In the genomic region with DNA sequence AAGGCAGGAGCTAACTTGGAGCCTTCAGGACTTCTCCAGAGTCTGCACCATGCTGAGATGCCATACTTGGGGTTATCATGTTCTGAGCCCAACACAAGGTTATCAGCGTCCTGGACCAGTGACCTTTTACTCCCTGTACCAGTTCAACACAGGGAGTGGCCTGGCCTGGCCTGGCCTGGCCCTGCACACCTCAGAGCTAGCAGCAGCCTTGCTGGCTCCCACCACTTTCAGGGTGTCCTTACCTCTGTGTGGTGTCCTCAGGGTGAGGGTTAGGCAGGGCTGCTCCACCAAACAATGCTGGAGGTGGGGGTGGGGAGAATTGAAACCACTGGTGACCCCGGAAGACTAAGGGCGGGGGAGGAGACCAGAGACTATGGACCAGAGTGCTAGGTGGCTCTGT, we compare ENCODE assay signal across 19 mouse cellular contexts. TPM values are rescaled to one million over a fixed set of nuclear protein-coding genes. Genes with fewer than 3 reads are reported as not detected.
DNase-seq lines count a peak whose midpoint lies in the region; ATAC-seq and TF ChIP-seq lines count a peak whose summit lies in the region.
"Had no signal": no experiment of that assay in that cellular context is flagged by ENCODE, and none has a peak within 500 bp of the region (broad histone marks: within the 10 kb centered on the region; RNA-seq: fewer than 3 reads in every experiment).

No protein-coding gene starts in this region.

- H3K9me3 ChIP-seq in hindbrain, embryonic 10.5 days = no peaks in the 10 kb centered on the region
- no peaks in the 10 kb centered on the region for H3K9me3 ChIP-seq in hindbrain, embryonic 16.5 days (ENCODE audit: control insufficient read depth, low read length)
- no peaks in the 10 kb centered on the region for H3K9me3 ChIP-seq in CH12.LX (replicated peaks; ENCODE audit: low read length)
- H3K9me3 ChIP-seq in intestine, embryonic 15.5 days = no peaks in the 10 kb centered on the region
- H3K9me3 ChIP-seq: embryonic facial prominence, embryonic 15.5 days; limb, embryonic 15.5 days; midbrain, embryonic 13.5 days; neural tube, embryonic 13.5 days had no signal

- no peak overlapping the region for H3K4me3 ChIP-seq in hindbrain, embryonic 10.5 days
- H3K4me3 ChIP-seq in hindbrain, embryonic 16.5 days (ENCODE audit: low read length) = no peak overlapping the region
- no peak overlapping the region for H3K4me3 ChIP-seq in CH12.LX (replicated peaks in 1 of 3; ENCODE audit: low read depth in 2 of 3, low read length in 2 of 3, poor library complexity in 1 of 3)
- H3K4me3 ChIP-seq in intestine, embryonic 15.5 days (replicated peaks) = no peak overlapping the region
- H3K4me3 ChIP-seq in myocyte = no peak overlapping the region
- H3K4me3 ChIP-seq: embryonic facial prominence, embryonic 15.5 days; limb, embryonic 15.5 days; midbrain, embryonic 13.5 days; neural tube, embryonic 13.5 days had no signal

- peaks cover 17% of the 10 kb centered on the region for H3K27me3 ChIP-seq in hindbrain, embryonic 10.5 days (ENCODE audit: insufficient read depth, poor library complexity, severe bottlenecking)
- H3K27me3 ChIP-seq in hindbrain, embryonic 16.5 days (replicated peaks; ENCODE audit: control insufficient read depth, insufficient read depth, low read length) = no peaks in the 10 kb centered on the region
- H3K27me3 ChIP-seq in CH12.LX (replicated peaks) = no peaks in the 10 kb centered on the region
- 0 out of 2 replicates have a peak, but pooled peaks cover 2% of the 10 kb centered on the region for H3K27me3 ChIP-seq in intestine, embryonic 15.5 days (replicated peaks)
- no peaks in the 10 kb centered on the region for H3K27me3 ChIP-seq in myocyte (ENCODE audit: control insufficient read depth, insufficient read depth, insufficient read length)
- H3K27me3 ChIP-seq: embryonic facial prominence, embryonic 15.5 days; limb, embryonic 15.5 days; midbrain, embryonic 13.5 days; neural tube, embryonic 13.5 days had no signal

- peaks cover 14% of the 10 kb centered on the region for H3K4me1 ChIP-seq in hindbrain, embryonic 10.5 days (replicated peaks)
- H3K4me1 ChIP-seq in hindbrain, embryonic 16.5 days (ENCODE audit: control insufficient read depth, insufficient read depth, low read depth, low read length) = no peaks in the 10 kb centered on the region
- peaks cover 32 to 50% of the 10 kb centered on the region in 2 experiments for H3K4me1 ChIP-seq in CH12.LX (ENCODE audit: control insufficient read depth in 1 of 2, insufficient read depth in 2 of 2)
- H3K4me1 ChIP-seq in intestine, embryonic 15.5 days (replicated peaks) = peaks cover 24% of the 10 kb centered on the region

- in situ Hi-C loops in CH12.LX (cut with MboI; ENCODE audit: low pct_ligation_motif_present, low pct_unique_long_range_greater_than_20kb, low sequenced_read_pairs) = loop anchor here (5.0 kb wide), 1 partner anchor 39 kb away; no protein-coding TSS in a partner anchor

- TF ChIP-seq RAD21 in CH12.LX (IDR thresholded peaks at IDR 0.05; ENCODE audit: low read depth, low read length) = no peak

- dilution Hi-C loops in CH12.LX (cut with MboI; ENCODE audit: extremely low pct_ligation_motif_present, extremely low pct_unique_long_range_greater_than_20kb, low sequenced_read_pairs) = no loop called here

- DNase-seq in hindbrain, embryonic 10.5 days (ENCODE audit: low spot score) = no peak
- no peak for DNase-seq in CH12.LX (ENCODE audit: extremely low read depth)
- DNase-seq in adrenal gland, adult (ENCODE audit: inconsistent age in 2 of 2, low spot score in 1 of 2) = no peak
- no peak for DNase-seq in left cerebral cortex, adult 18-20 months (ENCODE audit: low spot score in 2 of 2)
- DNase-seq: gastrocnemius, postnatal 10 days; heart, adult 18-20 months; lung, postnatal 10 days had no signal

- H3K79me2 ChIP-seq in CH12.LX (replicated peaks; ENCODE audit: control insufficient read depth, extremely low read depth, insufficient read depth, poor library complexity, severe bottlenecking) (no peaks in the 10 kb centered on the region), myocyte (ENCODE audit: control insufficient read depth, insufficient read depth) (no peaks in the 10 kb centered on the region)

- no peak overlapping the region for H3K9ac ChIP-seq in hindbrain, embryonic 16.5 days (ENCODE audit: low read depth, low read length)
- H3K9ac ChIP-seq in CH12.LX (ENCODE audit: insufficient read depth, low read depth) = no peak overlapping the region
- no peak overlapping the region for H3K9ac ChIP-seq in intestine, embryonic 15.5 days
- H3K9ac ChIP-seq: embryonic facial prominence, embryonic 15.5 days; limb, embryonic 15.5 days; midbrain, embryonic 13.5 days; neural tube, embryonic 13.5 days had no signal

- ATAC-seq in hindbrain, embryonic 16.5 days = no peak
- peak; percentile 35 for ATAC-seq in intestine, embryonic 15.5 days
- no peak for ATAC-seq in CD4-positive, CD25-positive, alpha-beta regulatory T cell, adult 4 months
- ATAC-seq: midbrain, embryonic 13.5 days had no signal

- no peaks in the 10 kb centered on the region for H3K36me3 ChIP-seq in hindbrain, embryonic 10.5 days
- H3K36me3 ChIP-seq in hindbrain, embryonic 16.5 days (ENCODE audit: control insufficient read depth, insufficient read depth, low read length) = no peaks in the 10 kb centered on the region
- H3K36me3 ChIP-seq in CH12.LX (replicated peaks in 1 of 2; ENCODE audit: control insufficient read depth in 1 of 2, insufficient read depth in 1 of 2, low read length in 1 of 2) = no peaks in the 10 kb centered on the region
- no peaks in the 10 kb centered on the region for H3K36me3 ChIP-seq in intestine, embryonic 15.5 days
- no peaks in the 10 kb centered on the region for H3K36me3 ChIP-seq in myocyte (ENCODE audit: control insufficient read depth, insufficient read depth)
- H3K36me3 ChIP-seq: embryonic facial prominence, embryonic 15.5 days; limb, embryonic 15.5 days; midbrain, embryonic 13.5 days; neural tube, embryonic 13.5 days had no signal

- peak overlapping the region; percentile 37; the same call in 1 of the 2 replicates for H3K27ac ChIP-seq in hindbrain, embryonic 10.5 days
- no peak overlapping the region for H3K27ac ChIP-seq in hindbrain, embryonic 16.5 days (ENCODE audit: low read depth, low read length)
- no peak overlapping the region for H3K27ac ChIP-seq in CH12.LX (ENCODE audit: insufficient read depth, low read depth)
- H3K27ac ChIP-seq in intestine, embryonic 15.5 days = peak overlapping the region; percentile 82
- H3K27ac ChIP-seq: embryonic facial prominence, embryonic 15.5 days; limb, embryonic 15.5 days; midbrain, embryonic 13.5 days; neural tube, embryonic 13.5 days had no signal

- 63% methylated on average over 3 of the region's 3 CpGs for WGBS in hindbrain, embryonic 10.5 days
- WGBS in hindbrain, embryonic 16.5 days = 74% methylated on average over 3 of the region's 3 CpGs
- WGBS in intestine, embryonic 15.5 days = 65% methylated on average over 3 of the region's 3 CpGs

- no peak for TF ChIP-seq EP300 in CH12.LX (IDR thresholded peaks at IDR 0.05; ENCODE audit: low read length)

- H3ac ChIP-seq in myocyte (ENCODE audit: control insufficient read depth, insufficient read length) = no peak overlapping the region

- no peak overlapping the region for H3K4me2 ChIP-seq in hindbrain, embryonic 16.5 days (ENCODE audit: low read length)
- H3K4me2 ChIP-seq in CH12.LX (ENCODE audit: insufficient read depth, low read depth, poor library complexity, severe bottlenecking) (no peak overlapping the region), myocyte (ENCODE audit: low read depth) (peak overlapping the region; percentile 57)
- peak overlapping the region; percentile 39 for H3K4me2 ChIP-seq in intestine, embryonic 15.5 days (replicated peaks)
- H3K4me2 ChIP-seq: embryonic facial prominence, embryonic 15.5 days; limb, embryonic 15.5 days; midbrain, embryonic 13.5 days; neural tube, embryonic 13.5 days had no signal

- TF ChIP-seq POLR2A in CH12.LX (IDR thresholded peaks at IDR 0.05; ENCODE audit: low read depth, low read length) (no peak), myocyte (IDR thresholded peaks at IDR 0.05; ENCODE audit: insufficient read length, low read depth) (no peak)

- TF ChIP-seq CTCF in CH12.LX (conservative IDR thresholded peaks at IDR 0.05 in 1 of 2, IDR thresholded peaks at IDR 0.05 in 1 of 2; ENCODE audit: low read depth in 2 of 2, low read length in 2 of 2) = no peak

RNA-seq across cellular contexts. Expression of gene Gpr37l1, which starts 15.5 kb away (rescaled TPM):
- not detected in 2 replicates for polyA plus RNA-seq in hindbrain, embryonic 10.5 days (2016; fragmentation: Nextera tagmentation; extraction: Ambion mirVana)
- polyA plus RNA-seq in hindbrain, embryonic 16.5 days (2015; fragmentation: Nextera tagmentation; extraction: Ambion mirVana) = 2.7 and 6.1 TPM in 2 replicates
- total RNA-seq in CH12.LX (2012; rRNA removed) (not detected in 2 replicates), CH12.LX (2014; rRNA removed) (not detected in 2 replicates)
- polyA plus RNA-seq in CH12.LX (2012; ENCODE audit: insufficient read length, low read depth) (not detected in 2 replicates), myocyte (2012; fragmentation: generic; extraction: Trizol) (0.07 TPM)
- polyA plus RNA-seq in intestine, embryonic 15.5 days (2015; fragmentation: Nextera tagmentation; extraction: Ambion mirVana) = 0.47 and 0.73 TPM in 2 replicates
- not detected for polyA plus RNA-seq in CD4-positive, CD25-positive, alpha-beta regulatory T cell, adult 4 months (2017; shearing (Covaris generic))
- total RNA-seq in left cerebral cortex, adult 18-20 months (2021) = 100 to 1,000 TPM; 160 to 178 TPM
- total RNA-seq: megakaryocyte, adult 5-6 weeks had no signal
- polyA plus RNA-seq: embryonic facial prominence, embryonic 15.5 days; forebrain, embryonic 11.5 days; heart, embryonic 16.5 days; hindbrain, embryonic 11.5 days; limb, embryonic 15.5 days had no signal

RNA-seq across cellular contexts. Expression of gene Arl8a, which starts 36.4 kb away (rescaled TPM):
- polyA plus RNA-seq in hindbrain, embryonic 10.5 days (2016; fragmentation: Nextera tagmentation; extraction: Ambion mirVana) = 61.1 and 95.3 TPM in 2 replicates
- polyA plus RNA-seq in hindbrain, embryonic 16.5 days (2015; fragmentation: Nextera tagmentation; extraction: Ambion mirVana) = 329 and 392 TPM in 2 replicates
- 8.5 and 10.9 TPM in 2 replicates for total RNA-seq in CH12.LX (2012; rRNA removed)
- 4.2 and 4.7 TPM in 2 replicates for total RNA-seq in CH12.LX (2014; rRNA removed)
- polyA plus RNA-seq in CH12.LX (2012; ENCODE audit: insufficient read length, low read depth) = 42.1 and 52.7 TPM in 2 replicates
- polyA plus RNA-seq in intestine, embryonic 15.5 days (2015; fragmentation: Nextera tagmentation; extraction: Ambion mirVana) = 60.6 TPM in 2 replicates
- 61.2 TPM for polyA plus RNA-seq in myocyte (2012; fragmentation: generic; extraction: Trizol)
- polyA plus RNA-seq in CD4-positive, CD25-positive, alpha-beta regulatory T cell, adult 4 months (2017; shearing (Covaris generic)) = 10 to 100 TPM; 11.5 to 13.8 TPM
- total RNA-seq in left cerebral cortex, adult 18-20 months (2021) = 100 to 1,000 TPM; 264 to 266 TPM

RNA-seq across cellular contexts. Expression of gene Ptpn7, which starts 50.5 kb away (rescaled TPM):
- 1.7 and 2.7 TPM in 2 replicates for polyA plus RNA-seq in hindbrain, embryonic 10.5 days (2016; fragmentation: Nextera tagmentation; extraction: Ambion mirVana)
- 0.24 and 0.30 TPM in 2 replicates for polyA plus RNA-seq in hindbrain, embryonic 16.5 days (2015; fragmentation: Nextera tagmentation; extraction: Ambion mirVana)
- total RNA-seq in CH12.LX (2012; rRNA removed) (61.4 and 69.7 TPM in 2 replicates), CH12.LX (2014; rRNA removed) (77.5 and 81.9 TPM in 2 replicates)
- polyA plus RNA-seq in CH12.LX (2012; ENCODE audit: insufficient read length, low read depth) (78.7 and 81.9 TPM in 2 replicates), myocyte (2012; fragmentation: generic; extraction: Trizol) (0.26 TPM)
- polyA plus RNA-seq in intestine, embryonic 15.5 days (2015; fragmentation: Nextera tagmentation; extraction: Ambion mirVana) = 2.0 TPM in 2 replicates
- 100 to 1,000 TPM; 166 to 302 TPM for polyA plus RNA-seq in CD4-positive, CD25-positive, alpha-beta regulatory T cell, adult 4 months (2017; shearing (Covaris generic))
- under 1 TPM; 0.45 to 0.91 TPM for total RNA-seq in left cerebral cortex, adult 18-20 months (2021)

Comparison
In these comparisons a context has a peak if more than half of its experiments do, and no peak if none do; other contexts are left out.
1. H3K27ac ChIP-seq: peak in hindbrain, embryonic 10.5 days (single experiment) and intestine, embryonic 15.5 days (single experiment); none in hindbrain, embryonic 16.5 days (single experiment) and CH12.LX (single experiment).
2. H3K4me2 ChIP-seq: peak in intestine, embryonic 15.5 days (single experiment) and myocyte (single experiment); none in hindbrain, embryonic 16.5 days (single experiment) and CH12.LX (single experiment).
3. RNA of gene Ptpn7, which starts 50.5 kb away (polyA plus RNA-seq): 166 to 302 TPM in CD4-positive, CD25-positive, alpha-beta regulatory T cell, adult 4 months and 78.7 to 81.9 TPM in CH12.LX; 2.0 TPM in intestine, embryonic 15.5 days, 1.7 to 2.7 TPM in hindbrain, embryonic 10.5 days, 0.26 TPM in myocyte (single experiment) and 0.24 to 0.30 TPM in hindbrain, embryonic 16.5 days; every median in the first group is over 10 times any median in the second.